Mouse (Mus musculus) kidney, adult 2 months (tissue): ENCODE results near the gene Mmp28. TPM values are rescaled to one million over a fixed set of nuclear protein-coding genes. Genes with fewer than 3 reads are reported as not detected.

Source experiments
- DNase-seq: peaks from one replicate; pipeline ENCODE4 v3.0.0; 2021
- H3K27ac ChIP-seq: fragments of 200-500 bp; 2 replicates; pipeline ENCODE4 v1.5.1; 2012; ENCODE audit warnings: low read depth, low read length, control low read depth, inconsistent platforms; ENCODE audit not compliant: insufficient read depth
- H3K27me3 ChIP-seq: fragments of 200-500 bp; replicated peaks from 2 replicates; pipeline ENCODE4 v1.6.1; 2012; ENCODE audit warnings: mild to moderate bottlenecking, moderate library complexity, low read length, inconsistent platforms; ENCODE audit not compliant: control insufficient read depth, insufficient read depth
- H3K36me3 ChIP-seq: fragments of 200-500 bp; 2 replicates; pipeline ENCODE4 v1.6.1; 2012; ENCODE audit warnings: mild to moderate bottlenecking, moderate library complexity, low read length, inconsistent platforms; ENCODE audit not compliant: control insufficient read depth, insufficient read depth
- H3K4me1 ChIP-seq: fragments of 200-500 bp; 2 replicates; pipeline ENCODE4 v1.6.1; 2011; ENCODE audit warnings: low read length; ENCODE audit not compliant: control insufficient read depth, insufficient read depth
- H3K4me3 ChIP-seq: fragments of 200-500 bp; 2 replicates; pipeline ENCODE4 v1.5.1; 2011; ENCODE audit warnings: mild to moderate bottlenecking, low read depth, low read length, control low read depth; ENCODE audit not compliant: insufficient read depth
- CTCF ChIP-seq: fragments of 200-500 bp; conservative IDR thresholded peaks from 2 replicates; pipeline ENCODE4 v1.5.1; 2011; ENCODE audit warnings: low read depth, mild to moderate bottlenecking, control low read depth, low read length, moderate library complexity, mixed read lengths; ENCODE audit not compliant: insufficient read depth, insufficient read length
- POLR2A ChIP-seq: fragments of 200-500 bp; IDR thresholded peaks from one replicate; pipeline ENCODE4 v1.6.1; 2011; ENCODE audit warnings: low read depth, low read length, control low read depth
- WGBS: fragments of 180-500 bp; shearing (Covaris S2); methylation state at CpG from one replicate; pipeline ENCODE4 v1.1.7; 2018; 5-methylcytosine and 5-hydroxymethylcytosine counted together
- polyA plus RNA-seq: library from polyadenylated mRNA; depleted of rRNA; stranded (reverse); fragments of >200 nt; gene quantifications from 2 replicates; pipeline ENCODE4 v1.2.3, GENCODE M21; 2012

Gene Mmp28
- polyA plus RNA-seq, 1 experiment, result 4.3 TPM

DNA sequence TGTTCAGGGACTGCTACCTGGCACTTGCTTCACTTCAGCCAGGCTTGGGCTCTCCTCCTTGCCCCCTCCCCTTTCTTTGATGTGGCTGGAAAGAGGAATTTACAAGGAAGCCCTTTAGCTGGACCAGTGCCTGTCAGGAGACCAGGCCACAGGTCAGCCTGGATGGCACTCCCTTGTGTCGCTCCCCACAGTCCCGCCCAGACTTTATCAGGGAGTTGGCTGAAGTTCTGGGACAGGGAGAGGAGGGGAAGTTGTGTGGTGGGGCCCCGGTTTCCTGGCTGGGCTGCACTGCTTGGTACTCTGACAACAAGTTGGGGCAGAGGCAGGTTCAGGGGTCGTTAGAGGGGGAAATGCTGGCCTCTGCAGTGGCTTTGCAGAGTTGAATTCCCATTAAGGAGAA is 8.3 kb downstream of the Mmp28 start:
- Histone ChIP-seq H3K27me3 (no peaks in the 10 kb centered on the region), H3K36me3 (no peaks in the 10 kb centered on the region), H3K4me1 (peaks cover under 1% of the 10 kb centered on the region; the same call in 1 of the 2 replicates), H3K4me3 (no peak overlapping the region), H3K27ac (no peak overlapping the region)
- DNase-seq, result peak; percentile 68
- 28% methylated on average over 4 of the region's 4 CpGs for WGBS
- TF ChIP-seq POLR2A (no peak), CTCF (no peak)

- Histone ChIP-seq H3K4me1 (peaks cover 9% of the 10 kb centered on the region; the same call in 1 of the 2 replicates), H3K36me3 (no peaks in the 10 kb centered on the region), H3K27me3 (no peaks in the 10 kb centered on the region), H3K27ac (no peak overlapping the region), H3K4me3 (no peak overlapping the region)
- TF ChIP-seq CTCF (no peak), POLR2A (no peak)
- no peak for DNase-seq
- WGBS, result 92% methylated on average over 10 of the region's 10 CpGs
These were observed 11.6 kb downstream of the Mmp28 start for GRCm38 (mm10) chr11:83451281-83451680.

- TF ChIP-seq POLR2A (no peak), CTCF (no peak)
- no peak for DNase-seq
- no peaks in the 10 kb centered on the region for H3K27me3 ChIP-seq
- no peaks in the 10 kb centered on the region for H3K36me3 ChIP-seq
- H3K4me3 ChIP-seq, result no peak overlapping the region
- peaks cover 9% of the 10 kb centered on the region; the same call in 1 of the 2 replicates for H3K4me1 ChIP-seq
- no peak overlapping the region for H3K27ac ChIP-seq
- WGBS, result 43% methylated on average over 1 of the region's 1 CpGs
These were observed 12.3 kb downstream of the Mmp28 start for GRCm38 (mm10) chr11:83450550-83450949.

DNA sequence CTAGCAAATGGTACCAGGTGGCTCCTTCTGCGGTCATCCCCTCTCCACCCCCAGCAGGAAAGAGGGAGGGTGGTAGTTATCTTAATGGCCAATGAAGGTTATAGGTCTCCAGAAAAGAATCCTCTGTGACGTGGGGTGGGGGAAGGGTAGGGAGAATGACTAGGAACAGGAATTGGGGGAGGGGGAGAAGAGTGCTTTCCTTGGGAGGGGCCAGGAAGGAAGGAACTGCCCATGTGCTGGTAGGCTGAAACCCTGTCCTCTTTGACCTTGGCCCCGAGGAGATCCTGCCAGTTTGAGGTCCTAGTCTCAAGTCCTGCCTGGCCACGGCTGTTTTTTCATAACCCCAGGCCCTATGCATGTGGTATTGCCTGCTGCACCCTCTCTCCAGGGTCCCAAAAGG is 13.6 kb downstream of the Mmp28 start:
- no peak overlapping the region for H3K4me3 ChIP-seq
- no peak overlapping the region for H3K27ac ChIP-seq
- DNase-seq, result no peak
- H3K27me3 ChIP-seq, result no peaks in the 10 kb centered on the region
- whole genome bisulfite sequencing, result 28% methylated on average over 4 of the region's 4 CpGs
- TF ChIP-seq CTCF (no peak), POLR2A (no peak)
- H3K36me3 ChIP-seq, result no peaks in the 10 kb centered on the region
- H3K4me1 ChIP-seq, result peaks cover 9% of the 10 kb centered on the region; the same call in 1 of the 2 replicates

DNA sequence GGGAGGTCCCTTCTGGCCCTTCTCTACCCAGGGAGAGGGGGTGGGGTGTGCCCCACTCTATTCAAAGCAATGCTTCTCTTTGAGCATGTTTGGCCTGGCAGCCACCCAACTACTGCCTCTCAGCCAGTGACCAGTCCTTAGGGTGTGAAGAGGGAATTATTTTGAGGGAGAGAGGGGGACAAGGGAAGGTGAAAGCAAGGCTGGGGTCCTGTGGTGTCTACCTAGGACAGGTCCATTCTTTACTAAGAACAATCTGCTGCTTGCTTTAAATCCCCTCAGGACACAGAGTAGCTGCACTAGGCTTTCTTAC is 14.0 kb downstream of the Mmp28 start:
- TF ChIP-seq POLR2A (no peak), CTCF (no peak)
- Histone ChIP-seq H3K27ac (no peak overlapping the region), H3K36me3 (no peaks in the 10 kb centered on the region), H3K4me1 (peaks cover 9% of the 10 kb centered on the region; the same call in 1 of the 2 replicates), H3K27me3 (no peaks in the 10 kb centered on the region), H3K4me3 (no peak overlapping the region)
- DNase-seq, result peak; percentile 53

DNA sequence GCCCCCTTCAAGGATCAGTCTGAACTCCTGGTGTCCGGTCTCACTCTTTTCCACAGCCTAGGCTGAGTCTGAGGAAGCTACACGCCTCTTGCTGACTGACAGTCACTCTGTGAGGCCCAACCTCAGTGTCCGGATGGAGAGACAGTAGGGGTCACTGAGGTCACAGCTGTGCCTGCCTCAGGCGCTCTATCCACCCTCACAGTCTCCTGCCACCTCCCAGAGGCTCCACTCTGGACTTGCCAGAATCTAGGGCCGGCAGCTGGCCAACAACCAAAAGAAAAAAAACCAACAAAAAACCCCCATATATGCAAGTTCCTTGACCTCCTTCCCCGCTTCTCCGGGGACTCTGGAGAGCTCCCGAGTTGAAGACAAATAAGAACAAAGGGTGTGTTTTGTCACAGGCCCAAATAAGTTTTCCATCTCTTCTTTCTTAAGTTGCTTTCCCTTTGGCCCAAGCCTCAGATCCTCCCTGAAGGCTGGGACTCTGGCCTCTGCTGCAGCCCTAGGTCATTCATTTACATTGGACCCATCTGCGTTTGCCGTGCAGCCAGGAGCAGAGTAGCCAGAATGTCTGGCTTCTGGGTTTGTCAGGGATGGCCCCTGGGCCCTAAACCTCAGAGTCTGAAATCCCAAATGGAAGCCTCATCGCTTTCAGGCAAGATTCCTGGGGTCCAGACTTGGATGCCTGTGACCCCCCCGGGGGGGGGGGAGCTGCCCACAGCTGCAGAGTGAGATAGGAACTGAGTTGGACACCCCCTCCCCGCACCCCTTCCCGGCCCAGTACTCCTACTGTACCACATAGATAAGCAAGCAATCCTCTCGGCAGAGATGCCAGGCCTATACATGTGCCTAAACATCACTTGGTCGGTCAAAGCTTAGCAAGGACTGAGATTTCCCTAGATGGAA is 14.6 kb downstream of the Mmp28 start:
- DNase-seq, result peak; percentile 63
- no peak for TF ChIP-seq POLR2A
- no peak for TF ChIP-seq CTCF
- Histone ChIP-seq H3K27ac (peak overlapping the region; percentile 10; the same call in 1 of the 2 replicates), H3K4me3 (no peak overlapping the region), H3K36me3 (no peaks in the 10 kb centered on the region), H3K27me3 (no peaks in the 10 kb centered on the region), H3K4me1 (peaks cover 9% of the 10 kb centered on the region; the same call in 1 of the 2 replicates)
- 48% methylated on average over 16 of the region's 16 CpGs for WGBS

GRCm38 (mm10) chr11:83447612-83448011 is 15.3 kb downstream of the Mmp28 start:
- Histone ChIP-seq H3K36me3 (no peaks in the 10 kb centered on the region), H3K27me3 (no peaks in the 10 kb centered on the region), H3K27ac (0 out of 2 replicates have a peak overlapping the region, but pooled peaks have one; percentile 10), H3K4me3 (no peak overlapping the region), H3K4me1 (peaks cover 9% of the 10 kb centered on the region; the same call in 1 of the 2 replicates)
- DNase-seq, result no peak
- 80% methylated on average over 10 of the region's 10 CpGs for WGBS
- no peak for TF ChIP-seq POLR2A
- TF ChIP-seq CTCF, result no peak
